Mouse (Mus musculus): ENCODE data around the gene Gm8871. TPM values are rescaled to one million over a fixed set of nuclear protein-coding genes. Genes with fewer than 3 reads are reported as not detected.
"Not testable (repeated sequence)": the region's sequence is repeated elsewhere in the genome, so short reads cannot be mapped to it uniquely, and the experiment has no call there.

Gene Gm8871
- polyA plus RNA-seq (2012; rRNA removed): 0.10 TPM in 1 of 2 replicates, not detected in the other
- polyA plus RNA-seq (2014; fragmentation: Nextera tagmentation; extraction: Ambion mirVana): not detected in 2 replicates

DNA sequence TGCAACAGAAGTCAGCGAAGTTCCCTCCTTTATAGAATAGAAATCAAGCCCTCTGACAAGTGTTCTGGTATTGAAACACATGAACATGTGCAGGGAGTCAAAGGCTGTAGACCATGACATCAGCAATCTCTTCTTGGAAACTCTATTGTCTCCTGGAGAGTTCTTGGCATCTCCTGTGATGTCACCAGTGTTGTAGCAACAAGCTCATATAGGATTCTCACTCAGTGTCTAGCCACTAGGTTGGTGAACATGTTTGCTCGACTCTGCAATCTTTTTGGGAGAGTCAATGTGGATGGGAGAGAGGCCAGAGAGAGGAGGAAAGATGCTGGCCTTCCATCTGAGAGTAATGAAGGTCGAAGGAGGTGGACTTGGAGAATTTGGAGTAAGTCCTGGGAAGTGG, at the start of gene Gm8871, which contains the start of gene Gm8857:
Gene Gm8871 (plus strand): TSS at position 301 of the 400 bp plus-strand sequence.
Gene Gm8857 (plus strand): TSS at position 303 of the 400 bp plus-strand sequence.
- not testable (repeated sequence) for H3K27ac ChIP-seq (replicated peaks; ENCODE audit: low read depth, low read length); H3K4me1 ChIP-seq (ENCODE audit: control insufficient read depth, insufficient read depth, low read length); H3K4me3 ChIP-seq (replicated peaks; ENCODE audit: low read length); DNase-seq (ENCODE audit: low spot score); ATAC-seq (ENCODE audit: low FRiP score, low read depth); H3K4me2 ChIP-seq (replicated peaks; ENCODE audit: low read depth, low read length, severe bottlenecking); H3K36me3 ChIP-seq (ENCODE audit: control insufficient read depth, insufficient read depth, low read length); H3K9ac ChIP-seq (ENCODE audit: low read depth, low read length, severe bottlenecking); H3K9me3 ChIP-seq (ENCODE audit: control insufficient read depth, low read length); H3K27me3 ChIP-seq (ENCODE audit: control insufficient read depth, insufficient read depth, low read length)
- 71% methylated on average over 2 of the region's 3 CpGs for WGBS

DNA sequence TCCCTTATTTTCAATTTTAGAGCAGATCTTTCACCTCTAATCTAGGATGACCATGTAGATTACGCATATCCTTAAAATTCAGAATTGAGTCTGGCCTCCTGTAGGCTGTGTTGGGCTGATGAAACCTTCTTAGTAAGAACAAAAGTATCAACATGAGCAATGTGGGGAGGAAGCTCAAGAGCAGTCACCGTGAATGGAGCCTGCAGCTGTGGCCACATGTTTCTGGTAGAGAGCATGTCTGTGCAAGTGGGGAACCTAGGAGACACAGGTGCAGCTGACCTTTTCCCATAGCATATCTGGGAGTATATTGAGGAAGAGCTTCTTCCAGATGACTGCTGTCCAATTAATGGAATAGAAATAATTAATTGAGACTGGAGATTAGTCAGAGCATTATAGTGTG, 5.9 kb downstream of the Gm8871 start:
- not testable (repeated sequence) for H3K27ac ChIP-seq (replicated peaks; ENCODE audit: low read depth, low read length); H3K27me3 ChIP-seq (ENCODE audit: control insufficient read depth, insufficient read depth, low read length); DNase-seq (ENCODE audit: low spot score); H3K9ac ChIP-seq (ENCODE audit: low read depth, low read length, severe bottlenecking); H3K9me3 ChIP-seq (ENCODE audit: control insufficient read depth, low read length); H3K4me3 ChIP-seq (replicated peaks; ENCODE audit: low read length); H3K36me3 ChIP-seq (ENCODE audit: control insufficient read depth, insufficient read depth, low read length); ATAC-seq (ENCODE audit: low FRiP score, low read depth); H3K4me2 ChIP-seq (replicated peaks; ENCODE audit: low read depth, low read length, severe bottlenecking); H3K4me1 ChIP-seq (ENCODE audit: control insufficient read depth, insufficient read depth, low read length)
- WGBS: 64% methylated on average over 1 of the region's 2 CpGs

DNA sequence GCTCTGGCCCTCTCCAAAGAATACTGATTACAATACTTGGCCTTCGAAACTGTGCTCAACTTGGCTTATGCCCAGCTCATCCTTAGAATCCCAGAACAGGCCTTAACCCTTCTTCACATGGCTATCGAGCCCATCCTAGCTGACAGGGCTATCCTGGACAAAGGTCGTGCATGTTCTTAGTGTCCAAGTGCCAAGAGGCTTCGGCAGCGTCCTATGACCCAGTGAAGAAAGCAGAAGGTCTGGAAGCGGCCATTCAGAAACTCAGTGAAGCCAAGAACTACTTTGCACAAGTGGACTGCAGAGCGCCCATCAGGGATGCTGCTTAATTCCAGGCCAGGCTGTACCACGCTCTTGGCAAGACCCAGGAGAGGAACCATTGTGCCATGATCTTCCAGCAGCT, 10.5 kb downstream of the Gm8871 start:
- not testable (repeated sequence) for H3K4me3 ChIP-seq (replicated peaks; ENCODE audit: low read length); H3K9ac ChIP-seq (ENCODE audit: low read depth, low read length, severe bottlenecking); H3K27me3 ChIP-seq (ENCODE audit: control insufficient read depth, insufficient read depth, low read length); H3K36me3 ChIP-seq (ENCODE audit: control insufficient read depth, insufficient read depth, low read length); H3K4me1 ChIP-seq (ENCODE audit: control insufficient read depth, insufficient read depth, low read length); H3K27ac ChIP-seq (replicated peaks; ENCODE audit: low read depth, low read length); H3K4me2 ChIP-seq (replicated peaks; ENCODE audit: low read depth, low read length, severe bottlenecking); DNase-seq (ENCODE audit: low spot score); H3K9me3 ChIP-seq (ENCODE audit: control insufficient read depth, low read length); ATAC-seq (ENCODE audit: low FRiP score, low read depth)
- WGBS: 88% methylated on average over 4 of the region's 8 CpGs

Other genes with a start within 250 kb of the Gm8871 start
- gene Gm8857, start within 50 bp of the Gm8871 start, polyA plus RNA-seq (2012; rRNA removed): not detected in 2 replicates
- not detected in 2 replicates for gene Gm8857, start within 50 bp of the Gm8871 start, polyA plus RNA-seq (2014; fragmentation: Nextera tagmentation; extraction: Ambion mirVana)
- not detected in 2 replicates for gene Gm8879, start 179.8 kb downstream of the Gm8871 start, polyA plus RNA-seq (2012; rRNA removed)
- not detected in 2 replicates for gene Gm8879, start 179.8 kb downstream of the Gm8871 start, polyA plus RNA-seq (2014; fragmentation: Nextera tagmentation; extraction: Ambion mirVana)
- gene Gm5861, start 235.3 kb downstream of the Gm8871 start, polyA plus RNA-seq (2012; rRNA removed): not detected in 2 replicates
- not detected in 2 replicates for gene Gm5861, start 235.3 kb downstream of the Gm8871 start, polyA plus RNA-seq (2014; fragmentation: Nextera tagmentation; extraction: Ambion mirVana)